Mouse (Mus musculus): ENCODE results near the gene C9.

DNA sequence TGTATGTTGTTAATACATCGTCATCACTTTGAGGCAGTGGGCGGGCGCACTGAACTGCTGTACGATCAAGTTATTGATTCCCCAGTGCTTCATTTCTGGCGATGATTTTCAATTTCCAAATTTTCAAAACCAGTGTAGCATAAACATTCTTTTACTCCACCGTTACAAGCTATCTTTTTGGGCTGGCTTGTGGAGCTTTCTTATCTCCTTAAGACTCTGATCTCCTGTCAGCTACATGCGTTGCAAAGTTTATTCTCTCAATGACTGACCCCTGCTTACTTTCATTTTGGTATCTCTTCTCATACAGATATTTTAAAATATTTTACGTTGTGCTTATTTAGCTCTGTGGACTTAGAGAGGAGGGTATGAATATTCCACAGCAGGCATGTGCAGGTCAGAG lies 89.5 kb downstream of the C9 start:
- TF ChIP-seq POLR2A (IDR thresholded peaks at IDR 0.05; ENCODE audit: insufficient read depth, low read depth, low read length) (no peak), CTCF (IDR thresholded peaks at IDR 0.05; ENCODE audit: insufficient read depth, low read depth, low read length) (no peak)
